Mouse (Mus musculus): ENCODE results near the gene Cel. TPM values are rescaled to one million over a fixed set of nuclear protein-coding genes. Genes with fewer than 3 reads are reported as not detected.

The Cel gene
- under 1 TPM; 0.47 to 0.49 TPM for total RNA-seq (2023)

DNA sequence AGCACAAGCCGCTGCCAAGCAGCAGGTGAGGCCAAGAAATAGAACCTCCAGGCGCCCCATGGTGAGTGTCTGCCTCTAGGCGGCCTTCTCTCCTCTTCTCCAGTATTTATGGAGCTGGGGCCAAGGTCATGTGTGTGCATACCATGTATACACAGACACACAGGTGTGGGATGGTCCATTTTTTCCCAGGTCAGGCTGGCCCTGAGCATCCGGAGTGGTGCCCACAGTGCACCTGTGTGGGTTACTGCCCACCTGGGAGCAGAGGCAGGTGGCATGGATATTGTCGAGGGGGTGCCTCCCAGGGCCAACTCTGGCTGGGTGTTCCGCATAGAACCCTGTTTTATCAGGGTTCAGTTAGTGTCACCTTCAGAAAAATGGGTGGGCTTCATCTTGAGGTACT lies at the start of gene Cel:
Cel (minus strand) TSS at position 101 of the 400 bp plus-strand sequence.

GRCm38 (mm10) chr2:28583651-28584050 lies 20.4 kb upstream of the Cel start, which contains the start of gene Gtf3c5:
Gene Gtf3c5 (minus strand): TSS chr2:28583751.

DNA sequence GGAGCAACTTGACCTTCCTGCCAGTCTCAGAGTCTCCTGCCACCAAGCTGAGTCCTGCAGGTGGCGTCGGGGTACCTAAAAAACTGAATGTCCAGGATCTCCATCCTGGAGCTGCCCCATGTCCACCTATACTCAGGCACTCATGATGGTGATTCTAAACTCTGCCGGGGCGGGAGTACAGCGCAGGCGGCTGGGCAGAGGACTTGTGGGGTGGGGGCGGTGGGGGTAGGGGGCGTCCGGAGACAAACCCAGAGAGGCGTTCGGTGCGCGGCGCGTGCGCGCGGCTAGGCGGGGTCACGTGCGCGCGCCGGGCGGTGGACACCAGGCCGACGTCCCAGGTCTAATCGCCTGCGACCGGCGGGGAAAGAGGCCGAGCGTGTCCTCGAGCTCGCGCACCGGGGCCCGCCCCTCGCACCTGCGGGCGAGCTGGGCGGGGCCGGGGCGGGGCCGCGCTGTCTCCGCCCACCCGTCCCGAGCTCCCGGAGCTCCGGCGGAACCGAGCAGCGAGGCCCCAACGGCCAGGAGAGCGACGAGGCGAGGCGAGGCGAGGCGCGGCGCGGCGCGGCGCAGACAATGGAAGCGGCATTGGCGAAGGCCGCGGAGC lies 50.3 kb downstream of the Cel start, which contains the start of gene Ralgds:
Ralgds (plus strand) TSS at position 328 of the 604 bp plus-strand sequence.

DNA sequence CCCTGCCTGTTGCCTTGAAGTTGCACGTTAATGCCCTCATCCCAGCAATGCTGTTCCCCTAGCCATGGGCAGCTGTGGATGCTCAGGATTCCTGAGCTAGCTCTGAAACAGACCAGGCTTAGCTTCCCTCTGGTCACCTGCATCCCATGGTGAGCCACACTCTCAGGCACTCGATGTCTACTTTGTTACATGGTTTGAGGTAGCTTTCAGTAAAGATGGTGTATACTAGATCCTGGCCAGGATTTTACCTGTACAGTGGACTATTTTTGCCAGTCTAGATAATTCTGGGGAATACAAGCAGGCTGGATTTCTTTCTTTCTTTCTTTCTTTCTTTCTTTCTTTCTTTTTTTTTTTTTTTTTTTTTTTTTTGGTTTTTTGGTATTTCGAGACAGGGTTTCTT lies 57.4 kb downstream of the Cel start, which contains the start of gene Gm10134:
Gm10134 (plus strand) TSS at position 301 of the 400 bp plus-strand sequence.

Other genes with a start within 250 kb of the Cel start
- under 1 TPM; 0.24 to 0.76 TPM for gene Ppp1r26, start 116.6 kb downstream of the Cel start, total RNA-seq (2023)
- gene 1700007K13Rik, start 97.1 kb downstream of the Cel start, total RNA-seq (2023) = not detected
- 10 to 100 TPM; 21.9 to 22.0 TPM for gene Mrps2, start 95.3 kb downstream of the Cel start, total RNA-seq (2023)
- 10 to 100 TPM; 68.7 to 79.5 TPM for gene Gbgt1, start 66.5 kb downstream of the Cel start, total RNA-seq (2023)
- gene Gm10134, start 57.3 kb downstream of the Cel start, total RNA-seq (2023) = 10 to 100 TPM; 22.0 to 30.8 TPM
- gene Ralgds, start 50.3 kb downstream of the Cel start, total RNA-seq (2023) = 10 to 100 TPM; 30.8 to 31.5 TPM
- 10 to 100 TPM; 23.6 to 28.6 TPM for gene Gtf3c5, start 20.3 kb upstream of the Cel start, total RNA-seq (2023)
- gene Gfi1b, start 58.6 kb upstream of the Cel start, total RNA-seq (2023) = 1 to 10 TPM; 2.8 to 3.5 TPM
- gene Tsc1, start 77.8 kb upstream of the Cel start, total RNA-seq (2023) = 10 to 100 TPM; 30.2 to 31.9 TPM
- gene Spaca9, start 136.3 kb upstream of the Cel start, total RNA-seq (2023) = 10 to 100 TPM in 1 of 2 experiments, 1 to 10 TPM in 1; 9.1 to 13.3 TPM
- gene Ak8, start 136.8 kb upstream of the Cel start, total RNA-seq (2023) = 10 to 100 TPM in 1 of 2 experiments, 1 to 10 TPM in 1; 7.8 to 10.3 TPM